Mouse (Mus musculus): ENCODE measurements around the gene Ccnjl.

The Ccnjl gene

GRCm38 (mm10) chr11:43568263-43568662 is 39.7 kb downstream of the Ccnjl start:
- DNase-seq (ENCODE audit: low spot score in 2 of 2): no peak

GRCm38 (mm10) chr11:43569188-43569587 is 40.6 kb downstream of the Ccnjl start:
- DNase-seq (ENCODE audit: low spot score in 2 of 2): no peak

GRCm38 (mm10) chr11:43569595-43569994 is 41.0 kb downstream of the Ccnjl start:
- DNase-seq (ENCODE audit: low spot score in 2 of 2): peak in 1 of 2 experiments; percentile 22

- no peak for DNase-seq (ENCODE audit: low spot score in 2 of 2)
Measured at GRCm38 (mm10) chr11:43575061-43575375, 46.4 kb downstream of the Ccnjl start.

- DNase-seq (ENCODE audit: low spot score in 2 of 2): no peak
Measured at GRCm38 (mm10) chr11:43575376-43576151, 47.0 kb downstream of the Ccnjl start.

GRCm38 (mm10) chr11:43577713-43578478 is 49.3 kb downstream of the Ccnjl start:
- no peak for DNase-seq (ENCODE audit: low spot score in 2 of 2)

GRCm38 (mm10) chr11:43585211-43586005 is 56.8 kb downstream of the Ccnjl start:
- DNase-seq (ENCODE audit: low spot score in 2 of 2): no peak

GRCm38 (mm10) chr11:43586324-43587090 is 57.9 kb downstream of the Ccnjl start, which contains the start of gene 4933415A04Rik:
4933415A04Rik (plus strand) TSS chr11:43587040.
- DNase-seq (ENCODE audit: low spot score in 2 of 2): peak; percentile 55 to 60

- DNase-seq (ENCODE audit: low spot score in 2 of 2): no peak
Measured at GRCm38 (mm10) chr11:43589530-43590072, 61.0 kb downstream of the Ccnjl start.

- no peak for DNase-seq (ENCODE audit: low spot score in 2 of 2)
Measured at GRCm38 (mm10) chr11:43601440-43601839, 72.9 kb downstream of the Ccnjl start, which contains the start of gene Fabp6. Fabp6 (minus strand) TSS chr11:43601540.

GRCm38 (mm10) chr11:43604207-43604606 is 75.6 kb downstream of the Ccnjl start:
- DNase-seq (ENCODE audit: low spot score in 2 of 2): no peak

GRCm38 (mm10) chr11:43604891-43605290 is 76.3 kb downstream of the Ccnjl start:
- no peak for DNase-seq (ENCODE audit: low spot score in 2 of 2)

GRCm38 (mm10) chr11:43605859-43606258 is 77.3 kb downstream of the Ccnjl start:
- no peak for DNase-seq (ENCODE audit: low spot score in 2 of 2)

GRCm38 (mm10) chr11:43608440-43608839 is 79.9 kb downstream of the Ccnjl start:
- DNase-seq (ENCODE audit: low spot score in 2 of 2): no peak

GRCm38 (mm10) chr11:43610006-43610661 is 81.5 kb downstream of the Ccnjl start:
- DNase-seq (ENCODE audit: low spot score in 2 of 2): no peak

GRCm38 (mm10) chr11:43610662-43611033 is 82.1 kb downstream of the Ccnjl start:
- DNase-seq (ENCODE audit: low spot score in 2 of 2): no peak

GRCm38 (mm10) chr11:43612834-43613488 is 84.4 kb downstream of the Ccnjl start:
- peak; percentile 80 to 89 for DNase-seq (ENCODE audit: low spot score in 2 of 2)

- no peak for DNase-seq (ENCODE audit: low spot score in 2 of 2)
Measured at GRCm38 (mm10) chr11:43617924-43618323, 89.3 kb downstream of the Ccnjl start.

- no peak for DNase-seq (ENCODE audit: low spot score in 2 of 2)
Measured at GRCm38 (mm10) chr11:43618403-43618802, 89.8 kb downstream of the Ccnjl start.

GRCm38 (mm10) chr11:43621769-43622168 is 93.2 kb downstream of the Ccnjl start:
- no peak for DNase-seq (ENCODE audit: low spot score in 2 of 2)

Measured in frontal cortex, postnatal 36 days (tissue).